Mouse (Mus musculus) v-Abl transformed pro-B cells (cell line): ENCODE data around the gene Nlk.

Source experiments
- in situ Hi-C, 2 experiments: fragments of 400-800 bp; cut with MboI; formaldehyde crosslinking; loops; one replicate each; pipeline ENCODE4 v1.15.1; 2025; ENCODE audit not compliant: unreplicated experiment in 2 of 2

Gene Nlk

DNA sequence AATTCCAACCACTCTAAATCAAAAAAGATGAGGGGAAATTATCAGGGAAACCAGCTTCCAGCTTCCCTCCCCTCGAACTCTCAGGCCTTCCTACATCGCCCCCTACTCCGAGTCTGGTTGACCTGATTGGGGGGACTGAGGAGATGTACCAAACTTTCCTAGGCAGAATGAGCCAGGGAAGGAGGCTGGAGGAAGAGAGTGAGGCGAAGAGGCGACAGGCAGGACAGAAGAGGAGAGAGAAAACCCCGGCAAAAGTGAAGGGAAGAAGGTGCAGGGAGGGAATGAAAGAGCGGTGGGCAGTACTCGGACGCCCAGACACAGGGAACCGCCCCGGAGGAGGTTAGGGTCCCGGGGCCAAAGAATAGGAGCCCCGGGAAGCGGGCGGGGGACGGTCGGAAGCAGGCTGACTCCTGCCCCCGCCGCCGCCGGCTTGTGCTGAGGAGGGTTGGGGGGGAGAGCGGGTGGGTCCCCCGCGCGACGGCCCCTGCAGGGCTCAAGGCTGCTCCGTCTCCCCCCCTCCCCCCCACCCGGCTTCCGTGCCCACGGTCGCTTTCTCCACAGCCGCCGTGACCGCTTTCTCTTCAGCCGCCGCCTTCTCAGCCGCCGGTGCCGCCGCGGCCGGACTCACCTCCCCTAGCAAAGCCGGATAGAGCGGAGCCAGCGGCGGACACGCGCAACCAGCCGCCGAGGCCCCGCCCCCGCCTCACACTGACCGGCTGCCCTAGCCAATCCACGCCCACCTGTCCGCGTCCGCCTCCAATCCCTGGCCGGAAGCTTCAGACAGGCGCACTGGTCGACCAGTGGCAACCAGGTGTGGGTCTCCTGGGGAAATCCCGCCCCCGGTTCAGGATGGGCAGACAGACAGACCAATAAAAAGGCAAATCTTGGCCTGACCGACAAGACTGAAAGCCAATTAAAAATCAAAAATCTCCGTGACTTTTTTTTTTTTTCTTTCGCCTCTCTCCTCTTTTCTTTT is at the start of gene Nlk:
Nlk (minus strand) TSS at position 597 of the 976 bp plus-strand sequence.
- in situ Hi-C loops = no loop called here

DNA sequence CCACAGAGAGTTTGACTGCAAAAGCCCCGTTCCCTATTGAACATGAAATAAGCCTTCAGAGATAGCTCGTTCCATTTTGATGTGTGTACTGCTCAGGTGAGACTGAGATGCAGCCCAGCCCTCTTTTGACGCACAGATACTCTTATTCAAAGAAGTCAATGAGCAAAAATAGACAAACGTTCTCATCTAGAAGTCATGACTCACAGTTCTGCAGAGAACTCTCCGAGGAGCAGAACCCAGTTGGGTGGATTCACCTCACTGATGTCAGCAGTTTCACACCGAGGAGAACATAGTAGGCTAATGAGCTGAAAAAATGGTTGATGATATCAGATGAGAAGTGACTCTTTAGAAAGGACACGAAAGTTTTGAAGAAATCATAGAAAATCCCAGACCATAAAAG is 49.1 kb upstream of the Nlk start:
- in situ Hi-C loops = no loop called here

DNA sequence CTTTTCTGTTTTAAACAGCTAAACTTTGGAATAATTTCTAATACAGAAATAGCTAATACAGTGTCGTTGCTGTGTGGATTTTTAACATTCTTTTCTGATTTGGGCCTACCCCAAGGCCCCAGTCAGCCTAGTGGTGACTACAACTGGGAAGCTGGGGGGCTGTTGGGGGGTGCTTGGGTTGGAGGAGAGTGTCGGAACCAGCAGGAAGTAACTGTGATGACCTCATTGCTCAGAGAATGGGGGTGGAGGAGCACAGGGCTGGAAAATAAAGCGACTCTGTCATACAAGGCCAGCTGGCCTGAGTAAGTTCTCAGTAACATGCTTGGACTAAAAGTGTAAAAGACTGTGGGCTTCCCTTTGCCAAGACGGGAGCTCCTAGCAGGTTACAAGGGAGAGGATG is 48.3 kb upstream of the Nlk start:
- in situ Hi-C loops = no loop called here

DNA sequence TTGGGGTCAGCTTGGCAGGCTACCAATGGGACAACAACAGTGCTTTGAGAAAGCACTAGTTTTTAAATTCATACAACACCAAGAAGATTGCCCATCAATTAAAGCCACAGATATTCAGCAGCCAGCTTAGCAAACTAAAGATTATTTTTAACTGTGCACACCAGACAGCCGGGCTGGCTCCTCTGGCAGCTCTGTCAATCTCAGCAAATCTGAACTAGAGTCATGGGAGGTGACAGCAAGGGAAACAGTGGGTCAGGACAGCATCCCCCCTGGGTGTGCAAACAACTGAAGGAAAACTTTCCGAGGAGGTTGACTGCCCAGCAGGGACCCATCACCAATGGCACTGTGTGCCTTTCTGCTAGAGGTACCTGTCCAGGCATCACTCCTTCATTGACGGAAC is 45.3 kb upstream of the Nlk start:
- in situ Hi-C loops = no loop called here

DNA sequence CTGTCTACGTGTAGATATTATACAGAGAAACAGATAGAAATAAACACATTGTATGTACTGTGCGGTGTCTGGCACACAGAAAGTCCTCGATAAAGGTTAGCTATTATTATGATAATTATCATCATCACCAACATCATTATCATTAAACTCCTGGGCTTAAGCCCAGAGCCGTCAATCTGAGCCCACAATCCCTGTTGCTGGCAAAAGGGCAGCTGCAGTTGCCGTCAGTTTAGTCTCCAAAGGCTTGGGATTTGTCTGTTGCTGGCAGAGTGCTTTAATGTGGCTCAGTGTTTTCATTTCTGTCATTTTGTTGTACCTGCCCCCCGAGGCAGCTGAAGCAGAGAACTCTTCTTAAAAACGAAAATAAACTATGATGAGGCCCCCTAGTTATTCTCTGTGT is 44.8 kb upstream of the Nlk start:
- in situ Hi-C loops = no loop called here

DNA sequence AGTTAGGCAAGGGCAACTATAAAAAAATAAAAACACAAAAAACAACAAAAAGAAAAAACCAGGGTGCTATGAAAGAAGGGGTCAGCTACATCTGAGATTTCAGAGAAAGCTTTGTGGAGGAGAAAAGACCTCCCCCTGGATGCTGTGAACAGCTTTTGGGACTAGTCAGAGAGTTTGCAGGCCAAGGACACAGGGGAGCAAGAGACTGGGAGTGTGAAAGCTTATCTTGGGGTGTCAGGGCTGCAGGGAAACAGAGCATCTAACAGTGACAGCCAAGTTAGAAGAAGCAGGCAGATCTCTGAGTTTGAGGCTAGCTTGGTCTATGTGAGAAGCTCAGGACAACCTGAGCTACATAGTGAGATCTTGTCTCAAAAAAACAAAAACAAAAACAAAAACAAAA is 42.2 kb upstream of the Nlk start:
- in situ Hi-C loops = no loop called here

DNA sequence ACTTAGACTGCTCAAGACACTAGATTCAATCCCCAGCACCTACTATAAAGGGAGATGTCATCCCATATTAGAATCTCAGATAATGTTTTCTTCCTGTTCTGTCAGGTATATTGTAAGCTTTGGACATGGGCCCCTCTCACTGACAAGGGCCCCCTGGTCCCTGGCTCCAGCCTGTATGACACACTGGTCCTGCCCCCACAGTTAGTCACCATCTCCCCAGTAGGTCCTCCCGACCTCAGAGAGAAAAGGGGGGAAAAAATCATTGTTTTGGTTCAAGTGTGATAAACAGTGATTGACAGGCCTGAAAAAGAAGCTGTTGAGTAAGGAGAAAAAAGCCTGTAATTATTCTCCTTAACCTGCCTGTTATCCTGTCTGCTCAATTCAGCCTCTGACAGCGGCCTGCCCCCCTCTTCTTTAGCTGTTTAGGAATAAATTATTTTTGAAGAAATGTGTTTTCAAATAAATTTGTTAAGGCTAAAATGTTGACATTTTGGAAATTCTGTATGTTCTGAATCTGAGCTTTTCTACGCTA is 39.8 kb upstream of the Nlk start:
- in situ Hi-C loops = no loop called here

DNA sequence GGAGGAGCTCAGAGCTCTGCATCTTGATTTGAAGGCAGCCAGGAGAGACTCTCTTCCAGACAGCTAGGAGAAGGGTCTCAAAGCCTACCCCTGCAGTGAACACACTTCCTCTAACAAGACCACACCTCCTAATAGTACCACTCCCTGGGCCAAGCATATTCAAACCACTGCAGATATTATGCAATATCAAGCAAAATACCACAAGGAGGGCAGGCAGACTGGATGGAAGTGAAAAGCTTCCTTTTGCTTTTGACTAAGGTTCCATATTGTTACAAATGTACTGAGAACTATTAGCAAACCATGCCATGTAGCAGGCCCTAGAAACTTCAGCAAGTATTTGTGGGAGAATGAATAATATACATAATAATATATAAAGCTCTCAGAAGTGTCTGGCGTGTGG is 38.0 kb upstream of the Nlk start:
- in situ Hi-C loops = no loop called here

DNA sequence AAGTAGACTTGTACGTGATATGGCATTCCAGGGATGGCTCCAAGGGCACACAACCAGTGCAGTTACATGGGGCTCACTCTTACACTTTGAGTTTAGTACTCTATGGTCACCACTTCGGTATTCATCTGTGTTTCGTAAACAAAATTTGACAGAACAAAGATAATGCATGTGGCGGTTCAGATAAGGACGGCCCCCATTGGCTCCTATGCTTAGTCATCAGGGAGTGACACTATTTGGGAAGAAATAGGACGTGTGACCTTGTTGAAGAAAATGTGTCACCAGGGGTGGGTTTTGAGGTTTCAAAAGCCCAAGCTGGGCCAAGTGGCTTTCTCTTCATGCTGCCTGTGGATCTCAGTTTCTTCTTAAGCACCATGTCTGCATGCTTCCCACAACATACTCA is 35.4 kb upstream of the Nlk start:
- in situ Hi-C loops = no loop called here

DNA sequence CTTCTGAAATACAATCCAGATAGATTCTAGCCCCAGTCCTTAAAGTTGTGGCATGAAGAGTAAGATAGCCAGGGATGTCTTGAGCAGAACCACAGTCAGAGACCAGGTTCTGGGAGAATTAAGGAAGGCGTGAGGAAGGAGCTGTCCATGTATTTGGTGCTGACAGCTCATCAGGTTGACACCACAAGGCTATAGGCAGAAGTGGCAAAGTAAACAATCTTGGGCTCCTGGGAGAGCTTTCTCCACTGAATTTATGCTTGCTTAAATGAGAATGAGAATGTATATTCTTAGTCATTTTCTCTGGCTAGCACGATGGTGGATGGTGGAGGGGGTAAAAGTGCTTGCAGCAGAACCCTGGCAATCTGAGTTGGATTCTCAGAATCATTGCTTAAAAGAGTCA is 33.7 kb upstream of the Nlk start:
- in situ Hi-C loops = no loop called here

DNA sequence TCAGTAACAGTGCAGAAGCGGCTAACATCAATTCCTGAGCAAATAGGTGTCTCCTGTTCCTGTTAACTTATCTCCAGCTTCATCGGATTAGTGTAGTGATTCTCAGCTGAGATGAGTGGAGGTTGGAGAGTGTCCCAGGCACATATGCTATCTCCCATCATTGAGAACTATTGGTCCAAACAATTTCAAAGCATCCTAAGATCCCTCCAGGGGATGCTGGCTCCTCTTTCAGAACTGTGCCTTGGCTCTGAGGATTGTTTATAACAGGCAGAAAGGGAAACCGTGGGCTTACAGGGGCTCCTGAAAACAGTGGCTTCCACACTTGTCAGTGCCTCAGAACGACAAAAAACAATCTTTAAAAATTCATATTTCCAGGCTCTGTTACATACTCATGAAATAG is 30.9 kb upstream of the Nlk start:
- in situ Hi-C loops = no loop called here

DNA sequence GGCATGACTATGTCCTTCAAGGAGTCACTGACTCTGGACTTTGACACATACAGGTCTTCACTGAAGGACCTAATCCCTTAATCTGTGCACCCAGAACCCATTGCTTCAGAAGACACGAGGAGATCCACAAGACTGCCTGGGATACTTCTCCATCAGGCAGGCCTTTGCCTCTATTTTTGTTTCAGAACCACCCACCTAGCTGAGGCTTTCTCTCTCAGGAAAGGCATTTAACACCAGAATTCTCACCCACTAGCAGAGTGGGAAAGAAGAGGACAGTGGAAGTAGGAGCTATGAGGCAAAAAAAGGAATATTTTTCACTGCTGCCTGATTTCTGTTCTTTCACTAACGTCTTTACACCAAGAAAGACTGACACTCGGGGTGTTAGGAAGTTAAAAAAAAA is 29.2 kb upstream of the Nlk start:
- in situ Hi-C loops = no loop called here

DNA sequence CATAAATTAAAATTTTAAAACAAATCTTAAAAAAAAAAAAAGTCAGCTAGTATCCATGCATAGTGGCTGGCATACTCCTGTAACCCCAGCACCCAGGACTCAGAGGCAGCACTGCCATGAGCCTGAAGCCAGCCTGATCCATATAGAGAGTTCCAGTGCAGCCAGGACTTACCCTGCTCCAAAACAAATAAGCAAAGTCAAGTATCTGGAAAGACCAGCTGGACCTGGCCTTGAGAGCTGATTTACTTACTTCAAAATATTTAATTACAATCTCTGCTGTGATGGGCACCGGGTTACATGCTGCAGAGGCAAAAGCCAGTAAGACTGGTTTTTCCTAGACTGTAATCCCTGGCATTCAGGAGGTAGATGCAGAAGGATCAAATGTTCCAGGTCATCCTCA is 27.6 kb upstream of the Nlk start:
- in situ Hi-C loops = no loop called here

DNA sequence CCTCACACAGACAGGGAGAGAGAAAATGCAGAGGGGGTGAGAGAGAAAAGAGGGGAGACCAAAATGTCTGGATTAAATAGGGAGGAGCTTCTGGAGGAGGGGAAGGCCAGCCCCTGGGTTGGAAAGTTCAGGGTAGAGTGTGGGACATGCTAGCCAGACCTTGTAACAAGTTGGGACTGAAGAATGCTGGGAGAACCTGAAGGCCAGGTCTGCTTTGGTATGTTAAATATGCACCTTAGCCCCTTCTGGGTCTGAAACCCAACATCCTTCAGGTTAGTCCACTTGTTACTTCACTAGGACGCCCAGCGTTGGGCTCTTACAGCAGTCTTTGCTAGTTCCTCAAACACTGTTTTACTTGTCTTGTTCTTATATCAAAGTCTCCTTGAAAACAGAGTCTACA is 24.2 kb upstream of the Nlk start:
- in situ Hi-C loops = no loop called here

DNA sequence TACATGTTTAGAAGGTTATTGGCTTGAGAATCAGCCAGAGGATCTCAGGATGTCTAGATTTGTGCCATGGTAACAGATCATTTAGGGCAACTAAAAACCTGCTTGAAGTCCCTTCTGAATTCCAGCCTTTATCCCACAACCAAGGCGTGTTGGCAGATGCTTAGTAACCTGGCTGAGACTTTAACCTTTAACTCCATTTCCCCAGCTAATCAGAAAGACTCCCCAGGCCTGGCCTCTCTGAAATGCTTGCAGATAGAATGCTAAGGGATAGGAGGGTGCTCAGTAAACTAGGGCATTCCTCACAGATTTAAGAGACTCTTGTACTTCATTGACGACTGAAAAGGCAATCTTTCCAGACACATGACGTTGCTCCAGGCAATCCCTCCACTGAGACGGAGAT is 20.5 kb upstream of the Nlk start:
- in situ Hi-C loops = no loop called here

DNA sequence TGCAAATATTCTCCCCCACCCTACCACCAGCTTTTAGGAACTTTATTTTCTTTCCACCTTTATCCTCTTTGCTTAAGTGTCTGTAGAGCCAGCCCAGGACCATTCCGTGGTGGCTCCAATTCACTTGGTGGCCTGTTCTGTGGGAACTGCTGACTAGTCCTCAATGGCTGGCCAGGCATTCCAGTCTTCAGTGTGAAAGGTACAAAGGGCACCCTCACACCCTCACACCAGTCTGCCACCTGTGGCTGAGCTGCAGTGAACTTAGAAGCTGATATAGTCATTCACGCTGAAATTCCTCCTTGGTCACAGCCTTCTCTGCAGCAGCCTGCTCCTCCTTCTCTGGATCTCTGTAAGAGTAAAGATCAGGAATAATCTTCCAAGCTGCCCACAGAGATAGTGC is 11.5 kb upstream of the Nlk start:
- in situ Hi-C loops = no loop called here

DNA sequence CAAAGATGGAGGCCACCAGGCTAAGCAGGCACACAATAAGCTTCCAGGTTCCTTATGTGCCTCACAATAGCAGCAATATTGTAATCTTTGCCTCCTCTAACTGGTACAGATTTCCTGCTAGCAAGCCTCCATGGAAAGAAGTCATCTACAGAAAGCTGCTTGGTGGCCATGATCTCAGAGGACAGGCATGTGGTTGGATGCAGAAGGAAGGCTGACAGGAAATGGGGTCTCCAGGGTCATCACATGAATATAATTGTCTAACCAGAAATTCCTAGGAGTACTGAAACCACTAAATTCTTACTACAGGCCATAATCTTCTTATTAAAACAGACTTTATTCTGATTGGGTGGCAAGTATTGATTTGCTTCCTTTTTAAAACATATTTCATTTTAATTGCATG is 8.9 kb upstream of the Nlk start:
- in situ Hi-C loops = no loop called here

DNA sequence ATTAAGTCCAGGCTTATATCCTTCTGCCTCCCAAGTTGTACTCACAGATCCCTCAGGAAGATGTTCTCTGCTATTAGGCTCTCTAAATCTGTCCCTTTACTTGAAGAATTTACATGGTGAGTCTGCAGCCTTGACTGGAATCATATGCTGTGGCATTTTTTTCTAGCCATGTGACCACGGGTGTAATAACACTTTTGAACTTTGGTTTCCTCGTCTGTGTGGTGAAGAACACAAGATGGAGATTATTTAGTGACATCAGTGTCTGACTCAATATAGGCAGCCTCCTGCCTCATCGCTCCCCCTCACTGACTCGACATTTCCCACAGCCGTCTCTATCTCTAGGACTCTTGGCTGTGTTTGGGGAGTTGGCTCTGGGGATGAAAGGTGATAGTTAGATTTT is 5.9 kb upstream of the Nlk start:
- in situ Hi-C loops = no loop called here

DNA sequence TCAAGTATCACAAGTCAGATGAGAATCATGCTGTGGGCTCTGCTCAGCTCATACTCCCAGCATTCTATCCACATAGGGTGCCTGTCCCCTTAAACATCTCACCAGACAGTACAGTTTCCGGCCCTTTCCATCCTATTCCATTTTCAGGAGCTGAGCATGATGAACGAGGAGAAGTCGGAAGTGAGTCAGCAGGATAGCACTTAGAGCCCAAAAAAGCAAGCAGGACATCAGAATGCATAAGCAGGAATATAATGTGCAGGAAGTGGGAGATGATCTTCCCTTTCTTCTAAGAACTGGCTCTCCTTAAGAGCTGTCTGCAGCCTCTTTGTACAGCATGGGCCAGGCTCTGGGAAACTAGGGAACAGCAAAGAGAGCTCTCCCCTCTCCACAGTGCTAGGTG is 5.1 kb upstream of the Nlk start:
- in situ Hi-C loops = no loop called here

DNA sequence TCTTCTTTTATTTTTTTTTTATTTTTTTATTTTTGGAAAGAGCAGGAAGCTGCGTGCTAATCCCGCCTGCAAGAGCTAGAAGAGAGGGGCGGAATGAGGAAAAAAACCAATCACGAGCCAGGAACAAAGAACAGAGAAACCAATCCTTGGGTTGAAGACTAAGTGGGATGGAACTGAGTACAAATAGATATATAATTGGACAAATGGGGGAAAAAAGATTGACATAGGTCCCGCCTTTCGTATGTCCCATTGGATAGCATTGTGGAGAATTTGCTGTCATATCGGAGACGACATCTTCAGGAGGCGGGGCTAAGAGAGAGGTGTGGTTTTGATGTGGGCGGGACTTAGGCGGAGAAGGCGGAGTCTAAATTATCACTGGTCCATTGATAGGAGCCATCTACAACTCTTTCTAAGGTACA is 589 bp upstream of the Nlk start:
- in situ Hi-C loops = no loop called here

DNA sequence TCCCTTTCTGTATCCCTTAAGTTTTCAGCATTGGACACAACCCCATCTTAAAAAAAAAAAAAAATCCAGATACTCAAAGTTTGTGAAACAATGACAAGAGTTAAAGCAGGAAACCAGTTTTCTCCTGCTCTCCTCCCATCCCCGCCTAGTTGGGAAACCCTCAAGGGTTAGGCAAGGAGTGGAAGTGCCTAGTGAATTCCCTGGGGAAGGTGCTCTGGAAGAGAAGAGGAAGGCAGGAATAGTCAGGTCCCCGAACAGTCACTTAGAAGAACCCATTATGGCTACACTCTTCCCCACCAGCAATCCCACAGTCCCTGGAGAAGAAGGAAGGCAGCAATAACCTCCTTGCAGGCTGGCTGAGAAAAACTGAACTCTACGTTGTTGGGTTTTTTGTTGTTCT is 2.9 kb downstream of the Nlk start:
- in situ Hi-C loops = no loop called here

DNA sequence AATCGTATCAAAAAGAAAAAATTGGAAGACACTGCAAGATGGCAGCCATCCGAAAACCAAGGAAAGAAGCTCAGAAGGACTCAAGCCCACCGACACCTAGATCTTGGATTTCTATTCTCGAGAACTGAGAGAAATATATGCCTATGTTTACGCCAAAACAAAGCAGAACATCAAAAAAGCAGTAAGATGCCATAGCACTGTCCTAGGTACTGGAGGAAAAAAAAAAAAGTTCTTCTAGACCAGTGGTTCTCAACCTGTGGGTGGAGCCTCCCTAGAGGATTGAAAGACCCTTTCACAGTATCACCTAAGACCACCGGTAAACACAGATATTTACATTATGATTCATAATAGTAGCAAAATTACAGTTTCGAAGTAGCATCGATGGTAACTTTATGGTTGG is 3.9 kb downstream of the Nlk start:
- in situ Hi-C loops = no loop called here
